Mouse (Mus musculus) brain, embryonic 14.5 days (tissue): ENCODE data around the gene Iscu. TPM values are rescaled to one million over a fixed set of nuclear protein-coding genes. Genes with fewer than 3 reads are reported as not detected.

Source experiments
- DNase-seq: peaks from one replicate; pipeline ENCODE4 v3.0.0-alpha.2; 2011; ENCODE audit warnings: low read depth
- CTCF ChIP-seq: fragments of 200-500 bp; IDR thresholded peaks from 2 replicates; pipeline ENCODE4 v1.5.1; 2012; ENCODE audit warnings: inconsistent platforms, mild to moderate bottlenecking, moderate library complexity, borderline replicate concordance; ENCODE audit not compliant: insufficient read depth, insufficient read length; ENCODE audit errors: extremely low read depth
- POLR2A ChIP-seq: fragments of 200-500 bp; IDR thresholded peaks from 2 replicates; pipeline ENCODE4 v1.6.1; 2012; ENCODE audit warnings: mild to moderate bottlenecking, inconsistent platforms, borderline replicate concordance; ENCODE audit not compliant: poor library complexity, insufficient read depth, insufficient read length, severe bottlenecking; ENCODE audit errors: extremely low read depth
- polyA plus RNA-seq: library from polyadenylated mRNA; depleted of rRNA; stranded (reverse); fragments of >200 nt; gene quantifications from 2 replicates; pipeline ENCODE4 v1.2.3, GENCODE M21; 2012

The Iscu gene
- polyA plus RNA-seq, 1 experiment, result 71.7 TPM

GRCm38 (mm10) chr5:113735345-113736112 lies 37.0 kb upstream of the Iscu start, which contains the start of gene Ficd:
Gene Ficd (plus strand): TSS chr5:113735803.
- TF ChIP-seq CTCF, result no peak
- no peak for TF ChIP-seq POLR2A
- DNase-seq, result peak; percentile 99

DNA sequence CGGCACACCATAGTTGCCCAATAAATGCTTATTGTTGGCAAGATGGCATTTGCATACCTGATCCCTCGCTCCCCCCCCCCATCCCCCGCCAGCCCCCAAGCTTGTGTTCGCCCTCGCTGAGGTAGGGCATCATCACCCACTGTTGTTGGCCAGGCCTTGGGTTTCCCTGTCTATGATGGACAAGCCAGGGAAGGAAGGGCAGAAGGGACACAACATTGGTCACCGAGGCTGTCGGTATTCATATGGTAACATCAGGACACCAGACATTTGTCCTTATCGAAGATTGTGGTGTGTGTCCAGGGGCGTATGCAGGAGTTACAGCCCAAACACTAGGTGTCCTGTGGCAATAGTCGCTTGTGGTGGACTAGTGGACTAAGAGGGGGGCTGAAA lies 36.4 kb upstream of the Iscu start:
- DNase-seq, result no peak
- TF ChIP-seq CTCF (no peak), POLR2A (no peak)

DNA sequence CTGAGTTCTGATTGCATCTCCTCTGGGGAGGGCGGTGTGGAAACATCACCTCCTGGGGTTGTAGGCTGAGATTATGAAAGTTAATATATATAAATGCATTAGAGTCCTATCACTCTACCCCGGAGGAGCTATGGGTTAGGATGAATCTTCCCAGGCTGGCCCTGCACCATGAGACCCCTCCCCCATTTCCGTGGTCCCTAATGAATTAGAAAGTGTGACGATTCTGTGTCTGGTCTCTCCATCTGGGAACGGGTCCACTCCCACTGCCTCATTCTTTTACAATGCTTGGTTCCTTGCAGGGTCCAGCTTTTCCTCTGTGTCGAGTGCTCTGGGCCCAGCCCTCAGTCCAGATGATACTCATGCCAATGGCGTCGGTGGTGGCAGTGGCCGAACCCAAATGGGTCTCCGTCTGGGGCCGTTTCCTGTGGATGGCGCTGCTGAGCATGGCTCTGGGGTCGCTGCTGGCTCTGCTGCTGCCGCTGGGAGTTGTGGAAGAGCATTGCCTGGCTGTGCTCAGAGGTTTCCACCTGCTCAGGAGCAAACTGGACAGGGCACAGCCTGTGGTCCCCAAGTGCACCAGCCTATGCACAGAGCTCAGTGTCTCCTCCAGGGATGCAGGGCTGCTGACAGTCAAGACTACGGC lies 35.9 kb upstream of the Iscu start:
- DNase-seq, result no peak

GRCm38 (mm10) chr5:113737607-113738237 lies 34.8 kb upstream of the Iscu start:
- TF ChIP-seq POLR2A, result no peak
- no peak for TF ChIP-seq CTCF
- no peak for DNase-seq

More for the DNA sequence above, 35.9 kb upstream of the Iscu start:
- TF ChIP-seq CTCF (no peak), POLR2A (no peak)

- TF ChIP-seq POLR2A (no peak), CTCF (peak; percentile 20; the same call in 1 of the 2 replicates)
- DNase-seq, result no peak
These were observed 24.9 kb upstream of the Iscu start for GRCm38 (mm10) chr5:113747629-113748028.

DNA sequence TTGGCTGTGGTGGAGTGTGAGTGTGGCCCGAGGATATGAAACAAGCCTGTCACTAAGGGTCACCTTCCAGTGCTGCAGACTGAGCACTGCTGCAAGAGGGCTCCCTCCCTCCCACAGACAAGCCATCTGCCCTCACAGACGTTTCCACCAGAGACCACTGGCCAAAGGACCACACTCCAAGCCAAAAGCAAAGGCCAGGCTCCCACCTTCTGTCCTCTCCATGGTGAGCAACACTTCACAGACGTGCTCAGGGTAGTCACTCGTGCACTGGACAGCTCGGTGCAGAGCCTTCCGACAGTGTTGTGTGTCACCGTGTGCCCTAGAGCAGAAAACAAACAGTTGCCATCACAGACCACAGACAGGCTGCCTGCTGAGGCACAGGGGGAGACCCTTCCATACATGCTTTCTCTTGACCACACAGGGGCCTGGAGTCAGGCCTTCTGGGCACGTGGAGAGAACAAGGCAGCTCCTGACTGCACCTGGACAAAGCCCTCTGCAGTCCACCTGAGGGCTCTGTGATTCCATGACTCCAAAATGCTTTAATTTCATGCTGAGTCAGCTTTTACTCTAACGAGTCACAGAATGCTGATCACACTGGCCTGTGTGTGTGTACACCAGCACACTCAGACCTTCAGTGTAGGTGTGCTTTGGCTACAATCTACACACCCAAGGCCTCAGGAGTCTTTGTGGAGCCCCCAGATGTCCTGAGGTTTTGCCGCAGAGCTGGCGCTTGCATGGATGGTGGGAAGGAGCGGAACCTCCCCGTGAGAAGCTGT lies 23.8 kb upstream of the Iscu start:
- no peak for TF ChIP-seq CTCF
- no peak for TF ChIP-seq POLR2A
- DNase-seq, result no peak

- TF ChIP-seq CTCF (no peak), POLR2A (no peak)
- no peak for DNase-seq
These were observed 20.9 kb upstream of the Iscu start for GRCm38 (mm10) chr5:113751521-113752157.

DNA sequence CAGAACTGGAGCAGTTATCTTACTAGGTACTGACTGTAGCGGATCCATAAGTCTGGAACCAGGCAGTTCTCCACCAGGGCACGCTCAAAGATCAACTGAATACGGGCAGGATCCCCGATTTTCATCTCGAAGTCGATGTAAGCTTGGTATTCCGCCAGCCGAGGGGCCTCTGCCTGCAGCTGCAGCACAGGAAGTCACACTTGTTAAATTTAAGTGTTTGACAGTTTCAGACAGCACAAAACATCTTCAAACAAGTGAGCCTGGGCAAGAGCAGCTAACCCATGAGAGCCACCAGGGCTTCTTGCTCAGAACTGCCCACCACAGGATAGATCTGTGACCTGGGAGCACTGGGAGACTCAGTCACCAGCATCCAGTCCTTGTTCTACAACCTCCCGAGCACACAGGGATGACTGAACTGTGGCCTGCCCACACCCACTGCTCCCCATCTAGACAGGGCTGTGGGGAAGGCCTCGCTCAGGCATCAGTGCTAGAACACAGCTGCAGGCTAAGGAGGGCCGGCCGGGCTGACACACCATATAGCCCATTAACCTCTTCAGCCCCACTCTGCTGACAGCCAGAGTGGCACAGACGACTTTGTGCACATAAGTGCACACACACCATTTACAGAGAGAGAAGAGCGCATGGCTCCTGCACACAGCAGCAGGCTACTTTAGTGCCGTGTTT lies 17.1 kb upstream of the Iscu start:
- TF ChIP-seq CTCF, result no peak
- TF ChIP-seq POLR2A, result no peak
- DNase-seq, result no peak

DNA sequence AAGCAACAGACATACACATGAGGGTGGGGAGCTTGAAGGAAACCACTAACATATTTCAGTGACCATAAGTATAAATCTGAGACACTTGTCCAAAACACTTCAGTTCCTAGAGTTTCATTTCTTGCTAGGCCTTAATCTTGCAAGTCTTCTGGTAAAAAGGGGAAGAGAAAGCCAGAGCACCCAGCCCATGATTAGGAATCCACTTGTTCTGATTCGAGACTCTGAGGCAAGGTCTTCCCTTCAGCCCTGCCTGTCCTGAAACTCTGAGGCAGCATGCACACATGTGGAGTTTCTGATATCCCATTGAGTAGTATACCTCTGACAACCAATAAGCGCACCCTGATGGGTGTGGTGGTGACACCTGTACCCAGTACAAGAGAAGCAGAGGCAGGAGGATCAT lies 11.0 kb upstream of the Iscu start:
- no peak for TF ChIP-seq CTCF
- DNase-seq, result no peak

DNA sequence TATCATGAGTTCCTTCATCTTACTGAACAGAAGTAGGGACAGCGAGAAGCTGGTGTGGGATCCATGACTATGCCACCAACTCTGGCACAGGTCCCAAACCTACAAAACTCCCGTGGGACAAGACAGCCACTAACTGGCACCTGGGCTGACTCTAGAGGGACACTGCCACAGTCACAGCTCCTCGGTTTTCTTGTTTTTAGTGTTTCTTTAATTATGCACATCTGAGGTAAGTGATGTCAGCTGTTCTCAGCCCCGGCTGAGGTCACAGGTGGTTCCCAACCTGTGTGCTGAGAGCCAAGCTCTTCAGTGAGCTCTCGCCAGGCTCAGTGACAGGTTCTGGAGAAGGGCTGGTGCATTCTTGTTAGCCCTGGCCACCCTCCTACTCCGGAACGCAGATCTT lies 8.1 kb upstream of the Iscu start:
- no peak for DNase-seq
- TF ChIP-seq CTCF, result no peak
- TF ChIP-seq POLR2A, result no peak
